Mouse (Mus musculus) left cerebral cortex, adult 2 months (tissue): ENCODE results near the gene St7l. TPM values are rescaled to one million over a fixed set of nuclear protein-coding genes. Genes with fewer than 3 reads are reported as not detected.

Experiments used
- DNase-seq, 2 experiments: peaks; one replicate each; pipeline ENCODE4 v3.0.0; 2021 to 2022; ENCODE audit warnings: low spot score in 2 of 2, mixed read lengths in 1 of 2; ENCODE audit errors: extremely low spot score in 1 of 2
- H3K27ac ChIP-seq: fragments of 200-600 bp; 2 replicates; pipeline ENCODE4 v1.8.1; 2022
- H3K4me3 ChIP-seq: fragments of 200-600 bp; 2 replicates; pipeline ENCODE4 v1.8.1; 2022
- CTCF ChIP-seq: fragments of 200-600 bp; IDR thresholded peaks from 2 replicates; pipeline ENCODE4 v1.8.1; 2022; ENCODE audit warnings: antibody characterized with exemption, mild to moderate bottlenecking, moderate library complexity
- intact Hi-C: fragments of 180-260 bp; cut with DNase I; formaldehyde crosslinking; loops from one replicate; pipeline ENCODE4 v1.15.1; 2025
- total RNA-seq, 2 experiments: library from RNA; stranded (reverse); gene quantifications; 2 replicates each; pipeline ENCODE4 v1.2.3; 2021

The St7l gene
- total RNA-seq, 2 experiments from 2014 or later, result 36.2 to 40.5 TPM

DNA sequence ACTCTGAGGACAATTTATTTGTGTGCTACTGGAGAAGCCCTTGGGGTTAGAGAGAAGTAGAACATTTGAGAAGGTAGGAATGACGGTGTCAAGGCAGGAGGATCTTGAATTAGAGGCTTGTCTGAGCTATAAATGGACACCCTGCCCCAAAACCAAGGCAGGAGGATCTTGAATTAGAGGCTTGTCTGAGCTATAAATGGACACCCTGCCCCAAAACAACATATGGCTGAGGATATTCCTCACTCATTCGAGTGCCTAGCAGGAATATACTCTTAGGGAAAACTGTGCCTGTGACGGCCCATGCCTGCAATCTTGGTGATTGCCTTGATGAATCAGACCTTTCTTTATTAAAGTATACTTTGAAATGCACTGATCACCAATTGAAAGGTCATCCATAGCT, 42.2 kb downstream of the St7l start:
- no peak for TF ChIP-seq CTCF

DNA sequence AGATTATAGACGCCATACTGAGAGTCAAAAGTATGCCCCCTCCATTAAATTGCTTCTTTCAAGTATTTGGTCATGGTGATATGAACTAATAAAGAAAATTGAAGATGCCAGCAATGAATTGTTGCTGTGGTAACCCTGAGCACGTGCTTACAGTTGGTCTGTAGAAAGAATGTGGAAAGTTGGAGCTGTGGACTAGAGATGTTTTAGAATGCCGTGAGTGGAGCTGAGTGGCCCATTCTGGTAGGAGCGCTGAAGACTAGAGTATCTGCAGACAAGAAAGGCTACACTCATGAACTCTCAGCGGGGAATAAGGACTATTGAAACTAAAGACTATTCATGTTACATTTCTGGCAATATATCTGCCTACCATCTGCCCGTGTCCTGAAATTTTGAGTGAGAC, 45.4 kb downstream of the St7l start:
- intact Hi-C loops, result no loop called here
- no peak for DNase-seq
- TF ChIP-seq CTCF, result no peak
- Histone ChIP-seq H3K27ac (no peak overlapping the region), H3K4me3 (no peak overlapping the region)

More for the DNA sequence above, 42.2 kb downstream of the St7l start:
- DNase-seq, result peak in 1 of 2 experiments; percentile 21
- intact Hi-C loops, result no loop called here
- Histone ChIP-seq H3K4me3 (no peak overlapping the region), H3K27ac (peak overlapping the region; percentile 82)

DNA sequence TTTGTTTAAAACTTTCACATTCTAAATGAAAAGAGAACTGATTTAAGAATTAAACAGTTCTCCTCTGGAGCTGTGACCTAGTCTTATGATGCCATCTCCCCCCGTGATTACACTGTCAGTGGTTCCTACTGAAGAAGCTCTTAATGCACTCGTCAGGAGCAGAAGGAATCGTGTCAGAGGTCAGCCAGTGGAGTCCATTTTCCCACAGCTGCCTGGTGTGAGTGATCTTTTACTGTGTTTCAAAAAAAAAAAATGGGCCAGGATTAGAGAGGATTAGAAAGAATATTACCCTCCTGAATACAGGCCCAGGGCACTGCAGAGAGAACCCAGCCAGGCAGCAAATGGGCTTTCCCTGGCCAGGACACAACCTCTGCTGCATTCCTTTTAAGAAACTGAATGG, 51.2 kb downstream of the St7l start:
- intact Hi-C loops, result no loop called here
- no peak overlapping the region for H3K27ac ChIP-seq
- H3K4me3 ChIP-seq, result no peak overlapping the region
- no peak for TF ChIP-seq CTCF
- DNase-seq, result no peak

DNA sequence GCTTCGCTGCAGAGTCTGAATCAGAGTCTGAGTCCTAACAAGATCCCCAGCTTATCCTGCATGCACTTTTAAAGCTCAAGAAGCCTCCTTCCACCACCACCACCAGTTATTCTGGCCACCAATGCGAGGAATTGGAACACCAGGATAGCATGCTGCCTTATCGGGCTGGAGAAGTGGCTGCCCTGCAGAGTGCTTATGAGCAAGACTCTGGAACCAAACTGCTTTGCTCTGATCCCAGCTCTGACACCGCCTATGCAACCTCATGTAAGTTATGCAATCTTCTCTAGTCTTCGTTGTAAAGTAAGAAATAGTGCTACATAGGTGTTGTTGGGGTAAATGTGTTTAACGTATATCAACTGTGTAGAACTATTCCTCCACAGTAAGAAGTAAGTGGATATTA, 65.6 kb downstream of the St7l start:
- no peak for DNase-seq
- TF ChIP-seq CTCF, result no peak
- Histone ChIP-seq H3K4me3 (no peak overlapping the region), H3K27ac (no peak overlapping the region)
- intact Hi-C loops, result no loop called here

DNA sequence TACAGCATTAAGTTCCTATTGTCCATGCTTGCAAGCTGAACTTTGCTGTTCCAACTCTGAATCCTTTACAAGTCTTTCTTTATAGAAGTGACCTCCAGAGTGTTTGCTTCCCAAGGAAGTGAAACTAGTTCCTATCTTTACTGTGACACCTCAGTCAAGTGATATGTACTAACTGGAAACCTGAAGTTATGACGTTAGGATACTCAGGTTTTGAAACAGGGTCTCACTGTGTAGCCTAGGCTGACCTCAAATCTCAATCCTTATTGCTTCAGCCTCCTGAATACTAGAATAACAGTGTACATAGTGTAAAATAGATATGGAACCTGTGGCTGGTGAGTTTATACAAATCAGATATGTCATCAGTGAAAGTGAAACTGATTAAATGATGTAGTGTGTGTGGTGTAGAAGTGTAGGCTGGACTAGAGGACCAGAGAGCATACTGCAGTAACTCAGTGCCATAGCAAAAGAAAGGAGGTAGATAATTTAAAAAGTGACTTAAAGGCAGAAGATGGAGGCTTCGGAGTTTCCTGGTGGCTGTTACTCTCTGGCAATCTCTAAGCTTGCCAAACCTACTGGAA, 74.0 kb downstream of the St7l start:
- H3K27ac ChIP-seq, result no peak overlapping the region
- intact Hi-C loops, result no loop called here
- no peak for DNase-seq
- no peak overlapping the region for H3K4me3 ChIP-seq
- TF ChIP-seq CTCF, result no peak

DNA sequence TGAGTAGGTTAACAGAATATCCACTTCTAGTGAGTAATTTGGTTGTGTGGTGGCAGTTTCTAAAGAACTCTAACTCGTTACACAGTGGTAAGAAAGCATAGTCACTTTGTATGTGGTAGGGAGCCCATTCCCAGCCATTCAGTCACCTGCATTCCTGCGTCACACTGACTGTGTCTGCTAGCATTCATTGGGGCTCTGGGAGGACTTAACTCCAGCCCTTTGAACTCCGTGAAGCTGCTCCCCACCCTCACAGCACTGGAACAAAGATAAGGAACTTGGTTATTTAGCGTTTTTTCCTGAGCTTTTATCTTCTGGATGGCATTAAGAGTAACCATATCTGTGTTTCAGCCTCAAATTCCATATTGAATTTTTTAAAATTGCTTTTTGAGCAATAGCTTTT, 74.5 kb downstream of the St7l start:
- DNase-seq, result no peak
- Histone ChIP-seq H3K4me3 (no peak overlapping the region), H3K27ac (no peak overlapping the region)
- TF ChIP-seq CTCF, result no peak
- intact Hi-C loops, result no loop called here

DNA sequence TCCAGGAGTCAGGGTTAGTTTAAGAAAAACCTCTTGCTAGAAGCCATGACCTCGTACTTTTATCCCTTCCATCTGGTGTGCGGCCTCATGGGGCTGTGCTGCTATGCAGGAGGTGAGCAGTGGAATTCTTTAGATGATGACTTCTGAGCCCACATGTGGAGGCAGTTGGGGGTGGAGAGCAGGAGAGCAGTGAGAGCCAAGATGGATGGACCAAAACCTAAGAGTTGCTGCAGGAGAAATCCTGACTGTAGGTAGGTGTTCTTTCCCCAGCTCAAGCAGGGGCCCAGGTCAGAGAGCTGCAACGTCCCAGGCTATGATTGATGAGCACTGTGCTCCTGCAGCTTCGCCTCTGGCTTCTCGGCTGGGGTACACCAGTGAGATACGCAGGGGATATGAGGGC, 76.9 kb downstream of the St7l start:
- Histone ChIP-seq H3K27ac (no peak overlapping the region), H3K4me3 (no peak overlapping the region)
- no peak for DNase-seq
- no peak for TF ChIP-seq CTCF
- intact Hi-C loops, result no loop called here

DNA sequence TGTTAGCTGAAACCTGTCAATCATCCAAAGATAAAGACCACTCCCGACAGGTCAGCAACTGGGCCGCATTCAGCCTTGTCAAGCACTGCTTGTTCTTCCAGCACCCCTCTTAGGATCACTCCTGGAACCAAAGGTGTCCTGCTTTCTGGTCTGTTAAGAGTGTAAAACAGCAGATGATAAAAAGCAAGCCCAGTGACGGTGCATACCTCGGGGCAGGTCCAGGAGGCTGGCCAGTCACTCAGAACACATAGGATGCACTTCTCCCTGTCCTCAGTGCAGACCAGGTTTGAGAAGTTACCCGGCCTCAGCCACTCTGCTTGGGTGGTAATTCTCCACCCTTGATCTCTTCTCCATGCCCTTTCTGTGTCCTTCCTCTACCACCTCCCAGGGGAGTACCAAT, 78.9 kb downstream of the St7l start:
- DNase-seq, result no peak
- TF ChIP-seq CTCF, result no peak
- intact Hi-C loops, result no loop called here

DNA sequence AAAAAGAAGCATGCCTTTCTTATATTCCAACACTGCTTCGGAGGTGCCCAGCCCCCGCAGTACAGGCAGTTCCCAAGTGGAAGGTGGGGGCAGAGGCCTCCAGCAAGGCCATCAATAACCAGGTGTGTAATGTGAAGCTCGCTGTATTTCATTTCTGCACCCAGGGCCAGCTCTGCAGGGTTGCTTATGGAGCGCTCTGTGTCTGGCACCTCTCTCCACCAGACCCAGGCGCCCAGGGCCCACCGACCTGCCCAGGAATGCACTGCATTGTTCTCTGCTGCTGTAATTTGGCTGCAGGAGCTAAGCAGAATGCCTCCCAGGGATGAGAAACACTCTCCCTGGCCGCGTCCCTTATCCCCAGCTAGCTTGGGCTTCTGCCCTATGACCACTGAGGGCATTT, 79.5 kb downstream of the St7l start:
- intact Hi-C loops, result no loop called here
- TF ChIP-seq CTCF, result no peak
- Histone ChIP-seq H3K27ac (no peak overlapping the region), H3K4me3 (no peak overlapping the region)
- no peak for DNase-seq

More for the DNA sequence above, 78.9 kb downstream of the St7l start:
- Histone ChIP-seq H3K27ac (no peak overlapping the region), H3K4me3 (no peak overlapping the region)

DNA sequence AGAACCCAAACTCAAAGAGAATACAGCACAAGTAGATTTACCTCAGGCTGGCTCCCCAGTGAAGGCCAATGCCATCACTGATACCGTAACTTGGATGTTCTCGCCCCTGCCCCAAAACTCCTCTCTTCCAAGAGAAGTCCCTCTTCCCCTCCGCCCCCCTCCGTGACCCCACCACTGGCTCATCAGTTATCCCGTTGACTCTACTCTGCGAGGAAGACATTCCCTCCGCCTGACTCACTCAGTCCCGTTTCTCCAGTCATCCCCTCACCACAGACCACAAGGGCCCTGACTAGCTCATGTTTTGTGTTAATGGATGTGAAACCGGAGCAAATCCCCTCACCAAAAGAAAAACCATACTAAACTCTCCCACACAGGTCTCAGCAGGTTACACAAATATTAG, 81.1 kb downstream of the St7l start:
- intact Hi-C loops, result no loop called here
- Histone ChIP-seq H3K27ac (no peak overlapping the region), H3K4me3 (no peak overlapping the region)
- DNase-seq, result no peak
- TF ChIP-seq CTCF, result no peak

DNA sequence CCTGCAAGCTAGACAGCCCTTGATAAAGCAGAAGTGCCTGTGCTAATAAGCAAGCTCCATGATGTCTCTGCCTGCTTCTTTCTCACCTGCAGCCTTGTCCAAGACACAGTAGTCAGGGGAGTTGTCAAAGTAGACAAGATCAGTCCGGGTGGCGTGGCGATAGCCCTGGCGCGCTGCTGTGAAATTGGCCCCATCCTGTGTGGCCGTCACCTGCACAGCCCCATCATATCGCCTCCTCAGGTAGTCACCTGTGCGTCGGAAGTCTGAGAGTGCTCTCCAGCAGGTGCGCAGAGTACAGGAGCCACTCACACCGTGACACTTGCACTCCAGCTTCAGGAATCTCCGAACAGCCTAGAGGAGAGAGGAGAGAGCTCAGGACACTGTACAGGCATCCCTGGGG, 87.1 kb downstream of the St7l start:
- intact Hi-C loops, result no loop called here
- H3K27ac ChIP-seq, result no peak overlapping the region
- TF ChIP-seq CTCF, result no peak
- no peak for DNase-seq
- H3K4me3 ChIP-seq, result no peak overlapping the region

DNA sequence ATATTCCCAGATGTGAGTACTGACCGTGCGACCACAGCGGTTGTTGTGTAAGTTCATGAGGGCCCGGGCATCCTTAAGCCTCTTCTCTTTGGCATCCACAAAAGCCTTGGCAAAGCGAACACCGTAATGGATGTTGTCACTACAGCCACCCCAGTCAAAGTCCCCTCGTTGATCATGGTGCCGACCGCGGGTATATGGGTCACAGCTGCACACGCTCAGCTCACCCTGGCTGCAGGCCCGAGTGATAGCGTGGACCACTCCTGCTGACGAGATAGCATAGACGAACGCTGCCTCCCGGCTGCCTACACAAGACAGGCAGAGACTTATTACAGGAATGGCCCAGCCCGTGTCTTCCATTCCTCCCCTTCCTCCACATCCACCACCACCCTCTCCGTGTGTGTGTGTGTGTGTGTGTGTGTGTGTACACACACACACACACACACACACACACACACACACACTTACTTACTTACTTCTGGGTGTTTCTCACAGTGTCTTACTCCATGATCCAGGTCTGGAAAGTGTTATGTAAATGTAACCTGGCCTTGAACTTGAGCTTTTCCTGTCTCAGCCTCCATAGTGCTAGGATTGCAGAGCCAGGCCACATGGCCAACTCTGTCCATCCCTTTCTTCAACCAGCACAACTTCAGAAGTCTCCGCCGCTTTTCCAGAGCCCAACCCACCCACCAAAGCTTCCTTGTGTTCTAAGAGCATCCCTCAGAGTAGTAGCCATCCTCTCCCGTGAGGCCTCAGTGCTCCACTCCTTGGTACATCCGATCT, 89.3 kb downstream of the St7l start:
- DNase-seq, result no peak
- Histone ChIP-seq H3K4me3 (no peak overlapping the region), H3K27ac (no peak overlapping the region)
- TF ChIP-seq CTCF, result no peak
- intact Hi-C loops, result no loop called here

DNA sequence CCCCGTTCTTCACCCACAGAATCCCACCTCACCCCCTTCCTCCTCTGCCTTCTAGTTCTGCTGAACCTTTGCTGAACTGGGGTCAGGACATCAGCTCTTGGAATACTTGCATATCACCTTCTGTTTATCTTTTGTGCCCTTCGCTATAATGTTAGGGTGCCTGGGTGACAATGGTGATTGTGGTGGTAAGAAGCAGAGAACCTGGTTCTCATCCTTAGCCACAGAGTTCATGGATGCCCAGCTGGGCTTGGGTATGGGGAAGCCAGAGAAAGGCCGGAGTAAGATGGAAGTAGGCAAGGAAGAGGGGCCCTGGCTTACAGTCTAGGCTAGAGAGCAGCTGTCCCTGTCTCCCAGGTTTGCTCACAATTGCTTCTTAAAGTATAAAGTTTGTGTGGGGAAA, 90.3 kb downstream of the St7l start:
- no peak for DNase-seq
- no peak for TF ChIP-seq CTCF
- intact Hi-C loops, result no loop called here
- Histone ChIP-seq H3K27ac (no peak overlapping the region), H3K4me3 (no peak overlapping the region)
